Mouse (Mus musculus) ovary, adult 18-20 months (tissue): ENCODE results near the gene Olfr1281.
"Not testable (repeated sequence)": the region's sequence is repeated elsewhere in the genome, so short reads cannot be mapped to it uniquely, and the experiment has no call there.

Source experiments
- DNase-seq: peaks from one replicate; pipeline ENCODE4 v3.0.0; 2022; ENCODE audit warnings: low spot score, mixed read lengths

Gene Olfr1281

DNA sequence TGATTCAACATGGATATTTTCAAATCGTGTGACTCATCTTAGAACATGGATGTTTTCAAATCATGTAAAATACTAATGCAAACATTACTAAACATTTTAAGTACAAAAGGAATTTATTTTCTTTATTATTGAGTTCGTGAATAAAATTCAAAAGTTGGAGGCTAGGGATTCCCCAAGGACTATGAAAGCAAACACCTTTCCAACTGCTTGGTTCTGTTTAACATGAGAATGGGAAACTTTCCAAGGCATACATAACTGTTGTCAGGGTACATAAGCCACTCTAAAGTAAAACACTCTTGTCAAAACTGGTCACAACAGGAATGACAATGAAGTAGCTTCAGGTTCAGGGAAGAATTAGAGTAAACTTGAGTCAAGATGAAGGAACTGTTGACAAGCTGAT, at the start of gene Olfr1281:
Gene Olfr1281, plus strand, starts transcription at position 301 of the 400 bp plus-strand sequence.
- no peak for DNase-seq

DNA sequence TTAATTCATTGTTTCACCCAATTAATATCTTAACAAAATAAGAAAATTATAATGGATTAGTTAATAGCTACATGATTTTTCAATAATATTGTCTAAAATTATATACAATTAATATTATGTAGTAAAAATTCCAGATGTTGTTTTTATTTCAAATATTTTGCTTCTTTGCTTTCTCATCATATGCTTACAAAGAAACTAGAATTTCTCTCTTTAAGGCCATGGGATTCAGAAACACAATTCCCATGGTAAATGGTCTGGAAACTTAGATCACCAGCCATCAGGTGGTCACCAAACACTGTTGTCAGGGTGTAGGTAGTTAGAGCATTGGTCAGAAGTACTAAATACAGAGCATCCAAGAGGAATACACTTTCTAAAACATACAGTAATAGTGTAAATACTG, 36.5 kb upstream of the Olfr1281 start, which contains the start of gene Olfr1278:
Gene Olfr1278, plus strand, starts transcription at position 301 of the 400 bp plus-strand sequence.
- no peak for DNase-seq

DNA sequence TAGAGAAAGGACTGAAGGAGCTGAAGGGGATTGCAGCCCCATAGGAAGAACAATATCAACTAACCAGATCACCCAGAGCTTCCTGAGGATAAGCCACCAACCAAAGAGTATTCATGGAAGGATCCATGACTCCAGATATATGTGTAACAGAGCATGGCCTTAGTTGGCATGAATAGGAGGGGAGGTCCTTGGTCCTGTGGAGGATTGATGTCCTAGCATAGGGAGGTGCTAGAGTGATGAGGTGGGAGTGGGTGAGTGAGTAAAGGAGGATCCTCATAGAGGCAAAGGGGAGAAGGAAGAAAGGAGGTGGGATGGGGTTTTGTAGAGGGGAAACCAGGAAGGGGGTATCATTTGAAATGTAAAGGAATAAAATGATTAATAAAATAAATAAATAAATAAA, 27.8 kb upstream of the Olfr1281 start:
- DNase-seq: no peak

DNA sequence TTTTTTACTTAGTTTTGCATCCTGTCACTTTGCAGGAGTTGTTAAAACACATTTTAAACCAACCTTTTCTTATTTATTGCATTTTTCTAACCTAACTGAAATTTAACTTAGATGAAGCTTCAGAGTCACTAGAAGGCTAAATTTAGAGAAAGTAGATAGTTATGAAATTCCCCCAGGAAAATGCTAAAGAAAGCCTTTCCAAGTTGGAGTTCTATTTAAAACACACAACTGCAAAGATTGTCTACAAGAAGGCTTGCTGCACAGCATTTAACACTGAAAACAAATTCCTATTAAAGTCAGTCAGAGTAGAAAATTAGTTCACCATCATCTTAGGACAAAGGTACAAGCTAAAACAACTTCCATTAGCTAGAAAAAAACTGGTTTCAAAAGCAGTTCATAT, 25.9 kb upstream of the Olfr1281 start, which contains the start of gene Olfr1279:
Gene Olfr1279, plus strand, starts transcription at position 262 of the 400 bp plus-strand sequence.
- no peak for DNase-seq

DNA sequence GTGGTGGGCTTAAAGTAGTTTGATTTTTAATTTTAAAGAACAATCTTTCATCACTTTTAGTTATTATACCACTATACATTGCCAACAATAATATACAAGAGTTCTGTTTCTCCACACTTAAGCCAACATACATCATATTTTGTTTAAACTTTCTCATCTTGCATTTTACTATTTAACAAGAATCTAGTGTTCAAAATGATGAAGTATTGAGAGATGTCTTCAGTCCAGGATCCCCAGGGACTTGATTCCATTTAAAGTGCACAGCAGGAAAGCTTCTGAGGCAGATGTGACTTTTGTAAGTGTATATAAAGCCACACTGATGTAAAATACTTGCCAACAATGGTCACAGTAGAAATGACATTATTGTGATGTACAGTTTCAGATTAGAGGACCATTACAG, 12.6 kb upstream of the Olfr1281 start, which contains the start of gene Olfr1280:
Gene Olfr1280, plus strand, starts transcription at position 301 of the 400 bp plus-strand sequence.
- no peak for DNase-seq

DNA sequence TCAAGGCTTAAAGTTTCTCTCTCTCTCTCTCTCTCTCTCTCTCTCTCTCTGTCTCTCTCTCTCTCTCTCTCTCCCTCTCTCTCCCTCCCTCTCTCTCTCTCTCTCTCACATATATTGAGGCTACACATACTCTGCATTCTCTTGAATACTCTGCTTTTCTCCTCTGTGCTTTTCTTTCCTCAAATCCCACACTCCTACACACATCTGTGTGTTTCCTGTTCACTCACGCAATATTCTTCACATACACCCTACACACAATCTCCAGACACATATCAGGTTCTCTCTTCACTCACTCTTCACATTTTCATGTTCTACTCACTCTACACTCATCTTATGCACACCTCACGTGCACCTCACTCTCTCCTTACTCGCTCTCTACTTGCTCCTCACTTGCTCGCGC, 7.4 kb downstream of the Olfr1281 start:
- DNase-seq: not testable (repeated sequence)

DNA sequence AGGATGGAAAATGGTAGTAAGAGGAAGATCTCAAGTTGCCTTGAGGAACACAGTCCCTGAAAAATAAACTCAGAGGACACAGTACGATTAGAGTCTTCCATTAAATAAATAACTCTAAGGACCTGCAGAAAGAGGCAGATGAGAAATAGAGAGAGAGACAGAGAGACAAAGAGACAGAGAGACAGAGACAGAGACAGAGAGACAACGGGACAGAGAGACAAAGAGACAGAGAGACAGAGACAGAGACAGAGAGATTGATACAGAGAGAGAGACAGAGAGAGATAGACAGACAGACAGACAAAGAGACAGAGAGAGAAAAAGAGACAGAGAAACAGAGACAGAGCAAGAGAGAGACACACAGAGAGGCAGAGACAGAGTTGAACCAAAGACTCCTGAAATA, 9.7 kb downstream of the Olfr1281 start, which contains the start of gene Olfr1282:
Gene Olfr1282, minus strand, starts transcription at position 101 of the 400 bp plus-strand sequence.
- no peak for DNase-seq

DNA sequence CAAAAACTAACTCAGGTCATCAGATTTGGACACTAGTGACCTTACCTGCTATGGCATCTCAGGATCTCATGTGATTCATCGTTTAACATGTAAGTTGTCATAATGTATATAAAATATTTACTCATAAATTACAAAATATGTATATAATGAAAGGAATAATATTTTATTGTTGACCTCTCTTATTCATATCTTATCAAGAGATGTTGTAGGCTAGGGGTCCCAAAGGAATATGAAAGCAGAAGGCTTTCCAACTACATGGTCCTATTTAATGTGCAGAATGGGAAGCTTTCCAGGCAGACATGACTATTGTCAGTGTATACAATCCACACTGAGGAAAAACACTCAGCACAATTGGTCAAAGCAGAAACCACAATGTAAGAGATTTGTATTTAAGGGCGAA, 40.2 kb downstream of the Olfr1281 start, which contains the start of gene Olfr1283:
Gene Olfr1283, plus strand, starts transcription at position 301 of the 400 bp plus-strand sequence.
- no peak for DNase-seq

DNA sequence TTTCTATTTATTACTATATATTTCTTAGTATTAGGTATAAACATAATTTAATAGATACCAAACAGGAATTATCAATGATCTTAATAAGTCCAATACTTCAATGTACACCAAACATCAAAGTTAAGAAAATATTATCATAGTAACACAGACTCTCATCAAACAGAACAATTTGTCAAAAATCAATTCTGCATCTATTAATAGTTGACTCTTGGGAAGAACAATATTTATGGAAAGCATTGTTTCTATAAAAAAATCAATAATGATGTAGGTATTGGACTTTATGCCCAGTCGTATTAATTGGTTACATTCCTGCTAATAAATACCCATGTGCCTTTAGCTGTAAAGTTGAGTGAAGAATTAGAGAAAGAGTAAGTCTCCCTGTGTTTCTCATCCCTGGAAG, 48.9 kb downstream of the Olfr1281 start, which contains the start of gene Olfr1284:
Gene Olfr1284, plus strand, starts transcription at position 301 of the 400 bp plus-strand sequence.
- DNase-seq: no peak
